Mouse (Mus musculus): ENCODE measurements at regions not wholly inside any gene's neighbourhood (a gene's known extent, or its start where the extent isn't known, plus 50 kb on each side); places are given as distances from the start of the nearest gene placed in this dataset.
A peak's percentile ranks its signal among the peaks of the same experiment; 100 is the strongest.

GRCm38 (mm10) chr17:47069206-47069605, 58.9 kb upstream of the Ubr2 start:
- Histone ChIP-seq H3K4me1 (ENCODE audit: control insufficient read depth, insufficient read depth, low read length) (peaks cover 5% of the 10 kb centered on the region; the same call in 1 of the 2 replicates), H3K27me3 (ENCODE audit: control insufficient read depth, insufficient read depth, low read length) (no peaks in the 10 kb centered on the region), H3K4me3 (replicated peaks; ENCODE audit: insufficient read depth, low read depth, low read length) (no peak overlapping the region), H3K27ac (ENCODE audit: insufficient read depth, low read length) (no peak overlapping the region)
- WGBS = 87% methylated on average over 2 of the region's 2 CpGs
- TF ChIP-seq CTCF (IDR thresholded peaks at IDR 0.05; ENCODE audit: borderline replicate concordance, insufficient read depth, low read depth, low read length) (no peak), POLR2A (IDR thresholded peaks at IDR 0.05; ENCODE audit: borderline replicate concordance, insufficient read depth, low read length) (no peak)
- no peak for DNase-seq

- TF ChIP-seq CTCF (IDR thresholded peaks at IDR 0.05; ENCODE audit: borderline replicate concordance, insufficient read depth, low read depth, low read length) = no peak
- no peak for TF ChIP-seq POLR2A (IDR thresholded peaks at IDR 0.05; ENCODE audit: borderline replicate concordance, insufficient read depth, low read length)
- WGBS = 76% methylated on average over 4 of the region's 4 CpGs
- no peak overlapping the region for H3K27ac ChIP-seq (ENCODE audit: insufficient read depth, low read length)
- H3K4me1 ChIP-seq (ENCODE audit: control insufficient read depth, insufficient read depth, low read length) = peaks cover 5% of the 10 kb centered on the region; the same call in 1 of the 2 replicates
- H3K4me3 ChIP-seq (replicated peaks; ENCODE audit: insufficient read depth, low read depth, low read length) = no peak overlapping the region
- no peaks in the 10 kb centered on the region for H3K27me3 ChIP-seq (ENCODE audit: control insufficient read depth, insufficient read depth, low read length)
- DNase-seq = peak in 1 of 2 experiments; percentile 3
Measured at GRCm38 (mm10) chr17:47065307-47065901, 55.0 kb upstream of the Ubr2 start.

DNA sequence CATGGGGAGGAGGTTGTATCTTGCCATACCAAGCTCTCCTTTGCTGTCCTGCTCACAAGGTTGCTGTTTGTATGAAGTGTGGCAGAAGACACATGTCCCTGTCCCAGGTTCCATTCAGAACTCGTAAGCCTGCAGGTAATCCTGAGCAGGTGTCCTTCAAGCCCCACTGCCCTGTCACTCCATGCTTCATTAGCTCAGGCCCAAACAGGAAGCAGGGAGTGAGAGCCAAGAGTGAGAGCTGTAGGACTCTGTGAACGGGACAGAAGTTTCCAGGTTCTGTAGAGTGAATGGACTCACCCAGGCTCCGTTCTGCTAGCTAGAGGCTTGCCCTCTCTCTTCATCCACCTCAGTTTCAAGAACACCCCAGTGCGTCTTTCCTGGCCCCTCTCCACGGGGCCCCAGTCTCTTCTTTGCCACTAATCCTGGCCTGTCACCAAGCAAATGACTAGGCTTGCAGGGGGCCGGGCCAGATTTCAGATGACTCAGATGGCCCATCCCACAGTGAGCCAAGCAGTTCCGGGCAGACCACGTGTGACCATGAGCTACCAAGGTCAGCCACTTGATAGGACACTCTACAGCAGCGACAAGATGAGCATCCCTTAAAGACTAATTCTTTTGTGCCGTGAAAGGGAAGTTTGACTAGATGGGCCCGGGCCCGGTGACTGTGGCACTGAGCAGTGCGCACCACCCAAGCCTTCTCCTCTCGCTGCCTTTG, 54.4 kb upstream of the Ubr2 start:
- peak in 1 of 2 experiments; percentile 4 for DNase-seq
- Histone ChIP-seq H3K27me3 (ENCODE audit: control insufficient read depth, insufficient read depth, low read length) (no peaks in the 10 kb centered on the region), H3K4me3 (replicated peaks; ENCODE audit: insufficient read depth, low read depth, low read length) (no peak overlapping the region), H3K27ac (ENCODE audit: insufficient read depth, low read length) (no peak overlapping the region), H3K4me1 (ENCODE audit: control insufficient read depth, insufficient read depth, low read length) (peaks cover 5% of the 10 kb centered on the region; the same call in 1 of the 2 replicates)
- TF ChIP-seq POLR2A (IDR thresholded peaks at IDR 0.05; ENCODE audit: borderline replicate concordance, insufficient read depth, low read length) (no peak), CTCF (IDR thresholded peaks at IDR 0.05; ENCODE audit: borderline replicate concordance, insufficient read depth, low read depth, low read length) (no peak)
- WGBS = 54% methylated on average over 14 of the region's 14 CpGs

- TF ChIP-seq POLR2A (IDR thresholded peaks at IDR 0.05; ENCODE audit: borderline replicate concordance, insufficient read depth, low read length) = no peak
- TF ChIP-seq CTCF (IDR thresholded peaks at IDR 0.05; ENCODE audit: borderline replicate concordance, insufficient read depth, low read depth, low read length) = no peak
- Histone ChIP-seq H3K4me3 (replicated peaks; ENCODE audit: insufficient read depth, low read depth, low read length) (no peak overlapping the region), H3K27me3 (ENCODE audit: control insufficient read depth, insufficient read depth, low read length) (no peaks in the 10 kb centered on the region), H3K4me1 (ENCODE audit: control insufficient read depth, insufficient read depth, low read length) (peaks cover 5% of the 10 kb centered on the region; the same call in 1 of the 2 replicates), H3K27ac (ENCODE audit: insufficient read depth, low read length) (no peak overlapping the region)
- DNase-seq = no peak
- 92% methylated on average over 4 of the region's 4 CpGs for WGBS
Measured at GRCm38 (mm10) chr17:47064006-47064405, 53.6 kb upstream of the Ubr2 start.

DNA sequence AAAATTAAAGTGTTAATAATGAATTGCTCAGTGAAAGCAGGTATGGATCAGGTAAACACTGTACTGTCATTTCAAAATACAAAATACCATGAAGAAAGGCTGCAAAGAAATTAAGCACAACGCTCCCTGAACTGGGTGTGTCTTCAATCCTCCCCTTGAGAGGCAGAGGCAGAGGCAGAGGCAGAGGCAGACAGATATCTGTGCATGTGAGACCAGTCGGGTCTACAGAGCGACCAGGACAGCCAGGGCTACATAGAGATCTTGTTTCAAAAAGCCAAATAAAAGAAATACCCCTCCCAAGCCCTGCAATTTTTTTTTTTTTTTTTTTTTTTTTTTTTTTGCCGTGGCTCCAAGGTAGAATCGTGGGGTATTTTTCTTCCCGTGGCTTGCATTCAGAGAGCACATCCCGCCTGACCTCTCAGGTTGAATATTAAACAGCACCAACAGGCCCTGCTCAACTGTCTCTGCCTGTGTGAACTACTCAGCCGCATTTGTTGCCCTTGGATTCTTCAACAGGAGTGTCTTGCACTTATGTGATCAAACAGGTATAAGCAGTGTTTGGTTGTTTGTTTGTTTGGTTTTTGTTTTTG, 50.8 kb upstream of the Ubr2 start:
- Histone ChIP-seq H3K27me3 (ENCODE audit: control insufficient read depth, insufficient read depth, low read length) (no peaks in the 10 kb centered on the region; the same call in 1 of the 2 replicates), H3K4me3 (replicated peaks; ENCODE audit: insufficient read depth, low read depth, low read length) (no peak overlapping the region), H3K27ac (ENCODE audit: insufficient read depth, low read length) (no peak overlapping the region), H3K4me1 (ENCODE audit: control insufficient read depth, insufficient read depth, low read length) (peaks cover 5% of the 10 kb centered on the region; the same call in 1 of the 2 replicates)
- DNase-seq = no peak
- WGBS = 80% methylated on average over 8 of the region's 8 CpGs
- no peak for TF ChIP-seq POLR2A (IDR thresholded peaks at IDR 0.05; ENCODE audit: borderline replicate concordance, insufficient read depth, low read length)
- no peak for TF ChIP-seq CTCF (IDR thresholded peaks at IDR 0.05; ENCODE audit: borderline replicate concordance, insufficient read depth, low read depth, low read length)
